Mouse (Mus musculus) spleen, adult 12 weeks (tissue): Measurements from ENCODE around the gene Tchp.

Source experiments
- DNase-seq: peaks from one replicate; pipeline ENCODE4 v3.0.0; 2022; ENCODE audit warnings: low spot score

Gene Tchp

DNA sequence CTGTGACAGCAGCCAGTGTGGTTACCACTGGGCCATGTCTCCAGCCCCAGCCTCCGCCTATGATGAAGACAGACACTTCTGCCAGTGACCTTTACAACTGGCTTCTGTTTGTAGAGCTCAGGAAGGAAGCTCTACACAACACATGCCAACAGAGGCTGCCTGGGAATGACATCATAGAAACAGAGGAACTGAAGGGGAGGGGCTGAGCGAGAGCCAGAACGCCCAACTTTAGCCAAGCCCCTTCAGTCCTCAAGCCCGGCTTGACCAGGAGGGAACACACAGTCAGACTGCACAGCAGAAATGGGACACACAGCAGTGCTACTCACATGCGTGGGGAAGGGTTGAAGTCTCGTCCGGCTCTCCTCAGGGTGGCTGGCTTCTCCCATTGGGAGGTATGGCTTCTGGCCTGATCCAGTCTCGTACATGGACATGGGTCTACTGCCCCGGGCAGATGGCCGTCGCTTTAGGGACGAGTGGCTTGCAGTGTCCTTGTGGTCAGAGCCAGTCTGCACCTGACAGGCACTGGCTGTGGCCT lies 31.2 kb downstream of the Tchp start:
- no peak for DNase-seq

DNA sequence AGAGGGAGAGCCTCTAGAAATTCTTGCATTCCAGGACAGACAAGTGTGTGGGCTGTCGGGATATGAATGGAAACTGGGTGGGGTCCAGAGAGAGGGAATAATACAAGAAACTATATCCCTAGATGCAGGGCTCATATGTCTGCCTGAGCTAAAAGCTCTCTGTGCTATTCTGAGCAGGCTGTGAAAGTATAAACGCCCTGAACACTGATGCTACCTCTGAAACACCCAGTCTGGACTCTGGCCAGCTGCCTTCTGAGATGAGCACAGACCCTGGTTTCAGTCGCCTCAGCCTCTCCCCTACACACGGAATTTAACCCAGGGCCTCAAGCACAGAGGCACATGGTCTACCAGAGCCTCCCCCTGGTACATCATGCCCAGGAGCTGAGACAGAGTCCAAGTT lies 33.0 kb downstream of the Tchp start:
- DNase-seq: no peak

DNA sequence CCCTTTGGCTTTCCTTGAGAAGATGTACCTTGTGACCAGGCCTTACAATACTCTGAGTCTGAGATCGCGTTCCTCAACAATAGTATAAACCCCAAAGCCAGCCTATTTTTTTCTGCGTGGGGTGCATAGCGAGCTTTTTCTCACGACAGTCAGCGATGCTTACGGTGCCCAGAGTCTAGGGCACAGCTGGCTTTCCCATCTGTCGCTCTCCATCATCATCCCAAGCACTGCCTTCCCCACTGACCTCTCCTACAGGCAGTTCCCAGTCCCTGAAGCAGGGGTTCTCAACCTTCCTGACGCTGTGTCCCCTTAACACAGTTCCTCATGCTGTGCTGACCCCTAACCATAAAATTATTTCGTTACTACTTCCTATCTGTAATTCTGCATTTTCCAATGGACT lies 35.0 kb downstream of the Tchp start:
- no peak for DNase-seq

DNA sequence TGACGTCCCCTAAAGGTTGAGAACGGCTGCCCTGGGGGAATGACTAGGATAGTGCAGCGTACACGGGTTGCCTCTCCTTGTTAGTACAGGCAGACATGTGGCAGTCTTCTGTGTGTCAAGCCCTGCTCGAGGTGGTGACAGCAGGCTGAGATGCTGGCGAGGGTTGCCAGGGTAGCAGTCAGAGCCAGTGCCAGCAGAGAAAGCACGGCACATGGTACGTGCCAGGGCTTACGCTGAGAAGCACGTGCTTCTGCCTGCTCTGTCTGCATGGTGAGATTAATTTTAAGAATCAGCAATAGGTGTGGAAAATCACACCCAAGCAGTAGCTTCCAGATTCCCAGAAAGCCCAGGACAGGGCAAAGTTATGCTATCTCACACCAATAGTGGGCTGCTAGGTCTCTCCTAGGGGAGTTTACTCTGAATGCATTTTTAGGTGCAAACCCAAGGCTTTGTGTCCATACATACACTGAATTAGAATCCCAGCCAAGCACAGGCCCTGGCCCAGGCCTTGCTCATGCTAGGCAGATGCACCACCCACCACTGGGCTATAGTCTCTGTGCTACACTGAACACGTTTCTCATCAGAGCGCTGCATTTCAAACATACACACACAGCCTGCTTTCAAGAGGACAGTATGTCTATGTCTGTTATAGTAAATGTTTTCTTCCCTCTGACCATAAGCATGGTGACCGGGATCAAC lies 35.6 kb downstream of the Tchp start:
- DNase-seq: no peak

DNA sequence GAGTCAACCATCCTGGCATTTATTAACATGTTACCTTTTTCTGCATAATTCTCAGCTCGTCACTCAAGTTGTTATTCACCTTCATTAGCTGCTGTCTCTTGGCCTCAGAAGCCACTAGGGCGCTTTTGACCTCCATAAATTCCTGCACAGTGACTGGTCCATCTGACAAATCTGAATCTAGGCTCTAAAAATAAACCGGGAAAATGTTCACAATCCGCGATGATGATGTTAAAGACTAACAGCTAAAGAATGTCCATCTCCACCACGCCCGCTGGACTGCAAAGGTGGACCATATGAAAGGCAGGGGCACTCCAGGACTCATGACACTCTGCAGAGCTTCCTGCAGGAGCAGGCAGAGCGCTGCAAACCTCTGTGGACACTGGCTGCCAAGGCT lies 36.1 kb downstream of the Tchp start:
- DNase-seq: no peak

DNA sequence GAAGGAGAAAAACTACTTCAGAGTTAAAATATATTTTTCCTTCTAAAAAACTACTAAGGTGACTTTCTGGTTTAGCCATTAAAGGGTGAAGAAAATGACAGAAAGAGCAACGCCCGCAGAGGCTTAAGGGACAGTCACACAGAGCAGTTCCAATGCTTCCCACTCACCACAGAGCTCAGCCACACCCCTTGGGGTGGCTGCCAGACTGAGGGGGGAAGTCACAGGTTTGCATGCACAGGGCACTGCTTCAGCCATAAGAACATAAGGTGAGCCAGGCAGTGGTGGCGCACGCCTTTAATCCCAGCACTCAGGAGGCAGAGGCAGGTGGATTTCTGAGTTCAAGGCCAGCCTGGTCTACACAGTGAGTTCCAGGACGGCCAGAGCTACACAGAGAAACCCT lies 38.0 kb downstream of the Tchp start:
- no peak for DNase-seq

DNA sequence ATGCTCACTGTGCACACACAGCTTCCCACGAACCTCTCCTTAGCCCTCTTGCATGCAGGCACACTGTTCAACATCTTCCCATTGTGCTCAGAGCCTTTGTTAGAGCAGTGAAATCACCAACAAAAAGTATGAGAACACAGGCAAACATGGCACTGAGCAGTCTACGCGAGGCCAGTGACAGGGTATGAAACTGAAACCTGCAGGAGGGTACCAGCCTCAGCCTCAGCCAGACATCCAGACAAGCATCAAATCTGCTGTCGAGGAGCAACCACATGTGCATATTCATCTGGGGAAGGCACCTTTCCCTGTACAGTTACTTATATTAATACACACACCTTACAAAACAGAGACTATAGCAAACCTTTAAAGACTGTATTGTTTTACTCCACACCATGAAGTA lies 39.3 kb downstream of the Tchp start:
- no peak for DNase-seq

DNA sequence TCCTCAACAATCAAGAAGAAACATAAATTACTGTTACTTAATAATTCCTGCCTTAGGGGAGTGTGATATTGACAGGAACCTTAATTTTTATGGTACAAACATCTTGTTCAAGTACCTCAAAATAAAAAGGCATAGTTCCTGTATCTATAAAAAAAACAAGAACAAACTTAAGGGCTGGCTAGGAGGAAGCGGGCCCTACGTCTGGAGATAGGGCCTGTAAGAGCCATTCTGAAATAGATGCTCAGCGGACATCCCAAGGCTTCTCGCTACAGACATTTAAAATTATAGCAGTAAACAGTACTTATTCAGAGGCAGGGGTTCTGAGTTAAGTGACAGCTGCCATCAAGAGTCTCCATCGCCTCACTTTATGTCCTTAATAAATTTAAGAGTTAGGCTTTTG lies 40.0 kb downstream of the Tchp start:
- no peak for DNase-seq

DNA sequence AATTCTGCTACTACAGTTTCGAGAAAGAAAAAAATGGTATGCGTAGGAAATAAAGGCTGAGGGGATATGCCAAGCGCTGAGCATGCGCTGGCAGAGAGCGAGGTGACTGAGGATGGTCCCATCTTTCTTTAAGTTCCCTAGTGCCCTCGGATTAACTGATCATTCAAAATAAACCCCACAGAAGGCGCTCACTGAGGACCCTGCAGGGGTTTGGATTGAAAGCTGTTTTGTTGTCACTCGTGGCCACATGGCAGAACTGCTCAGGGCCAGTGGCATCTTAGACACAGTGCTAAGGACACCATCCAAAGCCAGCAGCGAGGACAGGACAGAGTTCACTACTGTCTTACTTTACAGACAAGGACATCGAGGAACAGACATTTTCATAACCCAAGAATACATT lies 42.8 kb downstream of the Tchp start:
- DNase-seq: no peak

DNA sequence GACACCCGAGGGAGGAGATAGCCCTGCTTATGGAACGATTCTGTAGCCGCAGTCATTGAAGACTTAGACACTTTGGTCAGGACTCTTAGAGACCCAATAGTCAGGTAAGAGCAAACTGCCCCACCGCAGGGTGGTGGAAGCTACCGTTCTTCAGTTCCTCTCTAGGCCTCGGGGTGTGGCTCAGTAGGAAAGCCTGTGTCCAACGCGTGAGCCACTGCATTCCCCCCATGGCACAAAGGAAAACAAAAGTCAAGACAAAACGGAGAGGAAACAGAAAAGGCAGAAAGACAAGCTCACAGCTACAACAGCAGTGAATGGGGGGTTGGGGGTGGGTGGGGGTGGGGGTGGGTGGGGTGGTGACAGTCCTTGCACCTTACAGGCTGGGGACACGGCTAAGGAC lies 44.8 kb downstream of the Tchp start:
- no peak for DNase-seq

DNA sequence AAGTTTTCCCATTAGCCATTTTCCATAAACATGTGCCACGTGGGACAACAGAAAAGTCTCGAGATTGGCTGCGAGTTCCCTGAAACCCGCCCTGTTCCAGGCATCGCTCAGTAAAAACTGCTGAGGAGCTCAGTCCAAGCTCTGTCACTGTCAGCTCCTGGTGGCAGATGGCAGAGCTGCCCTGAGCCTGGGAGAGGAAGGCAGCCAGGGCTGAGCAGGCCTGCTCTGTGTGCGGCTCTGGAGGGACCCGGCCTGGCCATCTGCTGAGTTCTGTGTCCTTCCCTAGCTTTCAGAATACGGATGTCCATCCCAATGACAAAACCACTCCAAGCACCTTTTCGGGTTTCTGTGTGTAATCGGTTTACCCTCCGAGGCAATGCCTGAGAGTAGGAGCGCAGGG lies 45.8 kb downstream of the Tchp start:
- no peak for DNase-seq

DNA sequence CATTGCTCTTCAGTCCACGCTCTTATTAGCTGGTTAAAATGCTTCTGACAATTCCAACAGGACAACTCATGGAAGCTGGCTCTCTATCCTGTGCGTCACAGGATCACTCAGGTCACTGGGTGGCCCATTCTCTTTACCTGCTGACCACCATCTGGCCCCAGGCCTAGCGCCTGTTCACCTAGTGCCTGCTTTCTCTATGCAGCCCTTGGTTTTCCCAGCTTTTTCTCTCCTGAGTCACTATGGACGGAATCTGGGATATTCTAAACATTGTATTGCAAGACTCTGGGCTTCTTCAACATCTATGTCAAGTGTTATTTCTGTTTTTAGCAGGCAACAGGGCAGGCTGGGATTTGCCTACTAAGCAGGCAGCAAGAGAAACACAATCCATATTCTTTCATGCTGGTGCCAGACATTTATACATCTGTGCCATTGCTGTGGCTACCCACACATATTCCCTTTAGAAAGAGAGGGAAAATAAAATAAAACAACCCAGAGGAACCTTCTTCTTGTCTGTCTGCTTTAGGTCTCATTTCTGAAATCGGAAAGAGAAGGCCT lies 52.1 kb downstream of the Tchp start:
- DNase-seq: no peak

DNA sequence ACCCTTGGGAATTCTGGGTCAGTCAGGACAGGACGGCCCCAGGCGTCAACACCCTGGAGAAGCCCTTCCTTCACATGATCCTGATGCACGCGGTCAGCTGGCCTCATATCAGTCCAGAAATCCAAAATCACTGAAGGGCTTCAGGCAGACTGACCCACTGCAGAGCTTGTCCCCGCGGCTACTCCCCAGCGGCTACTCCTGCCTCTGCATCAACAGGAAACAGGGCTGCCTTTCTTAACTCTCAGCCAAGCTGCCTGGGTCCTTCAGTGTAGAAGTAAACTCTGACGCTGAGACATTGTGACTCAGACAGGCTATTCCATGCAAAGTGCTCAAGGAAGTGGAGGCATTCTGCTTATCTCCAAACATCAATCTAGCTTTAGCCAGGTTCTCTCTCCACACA lies 54.4 kb downstream of the Tchp start:
- no peak for DNase-seq

DNA sequence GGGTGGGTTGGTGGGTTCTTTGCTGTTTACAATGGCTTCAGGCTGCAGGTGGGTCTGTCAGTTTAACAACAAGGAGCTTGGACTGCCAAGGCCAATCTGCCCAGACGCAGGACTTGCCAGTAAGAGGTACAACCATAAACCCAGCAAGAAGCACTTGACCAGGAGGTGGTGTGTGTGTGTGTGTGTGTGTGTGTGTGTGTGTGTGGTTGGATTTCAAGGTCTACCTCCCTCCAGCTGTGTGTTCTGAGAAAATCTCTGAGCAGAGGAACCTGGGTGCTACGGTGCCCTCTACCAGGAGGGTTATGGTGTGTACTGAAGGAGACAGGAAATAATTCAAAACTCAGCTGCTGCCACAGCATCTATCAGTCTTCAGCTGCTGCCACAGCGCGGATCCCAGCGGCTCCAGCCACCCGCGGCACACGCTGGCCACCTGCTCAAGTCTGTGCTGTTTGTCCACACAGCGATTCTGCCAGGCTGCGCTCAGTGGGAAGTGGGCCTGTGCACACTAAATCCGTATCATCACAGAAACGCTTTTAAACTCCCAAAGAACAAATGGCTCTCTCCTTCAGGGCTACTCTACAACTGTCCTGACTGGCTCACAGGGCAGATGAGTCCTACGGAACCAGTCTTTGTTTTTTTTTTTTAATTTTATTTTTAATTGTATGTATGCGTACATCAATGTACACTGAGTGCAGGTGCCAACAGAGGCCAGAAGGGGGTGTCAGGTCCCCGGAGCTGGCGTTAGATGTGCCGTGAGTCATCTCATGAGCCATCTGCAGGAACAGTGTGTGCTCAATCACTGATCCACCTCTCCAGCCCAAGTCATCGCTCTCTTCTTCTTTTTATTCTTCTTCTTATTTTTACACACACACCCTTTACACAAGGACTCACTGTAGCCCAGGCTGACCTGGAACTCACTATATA lies 57.5 kb downstream of the Tchp start:
- no peak for DNase-seq

DNA sequence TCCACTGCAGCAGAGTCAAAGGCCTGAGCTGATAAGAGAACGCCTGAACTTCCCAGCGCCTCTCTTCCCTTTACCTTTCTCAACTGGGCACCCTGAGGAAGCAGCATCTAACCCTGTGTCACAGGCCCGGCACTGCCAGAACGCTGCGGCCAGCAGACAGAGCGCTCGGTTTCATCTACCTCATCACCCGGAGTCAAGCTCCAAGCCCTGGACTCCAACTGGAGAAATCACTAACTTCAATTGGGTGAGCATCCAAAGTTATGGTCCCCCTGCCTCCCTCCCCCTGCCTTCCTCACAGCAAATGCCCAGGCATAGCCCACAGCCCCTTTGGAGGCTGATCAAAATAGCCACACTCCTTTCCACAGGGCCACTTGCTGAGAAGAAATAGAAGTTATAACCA lies 59.1 kb downstream of the Tchp start:
- DNase-seq: no peak

DNA sequence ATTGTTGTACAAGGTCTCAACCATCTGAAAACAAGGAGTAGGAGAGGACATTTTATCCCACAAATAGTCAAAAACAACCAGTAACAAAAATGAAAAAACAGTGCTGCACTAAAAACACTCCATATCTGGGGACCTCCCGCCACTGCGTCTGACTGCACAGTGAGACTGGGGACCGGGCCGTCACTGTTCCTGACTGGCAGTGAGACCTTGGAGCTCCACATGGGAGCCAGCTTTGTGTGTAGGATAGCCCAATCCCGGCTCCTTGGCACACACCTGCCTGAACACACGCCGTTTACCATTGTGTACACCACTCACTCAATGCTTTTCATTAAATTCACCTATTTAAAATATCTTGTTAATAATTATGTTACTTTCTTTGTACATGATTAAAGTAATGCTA lies 59.6 kb downstream of the Tchp start:
- no peak for DNase-seq

DNA sequence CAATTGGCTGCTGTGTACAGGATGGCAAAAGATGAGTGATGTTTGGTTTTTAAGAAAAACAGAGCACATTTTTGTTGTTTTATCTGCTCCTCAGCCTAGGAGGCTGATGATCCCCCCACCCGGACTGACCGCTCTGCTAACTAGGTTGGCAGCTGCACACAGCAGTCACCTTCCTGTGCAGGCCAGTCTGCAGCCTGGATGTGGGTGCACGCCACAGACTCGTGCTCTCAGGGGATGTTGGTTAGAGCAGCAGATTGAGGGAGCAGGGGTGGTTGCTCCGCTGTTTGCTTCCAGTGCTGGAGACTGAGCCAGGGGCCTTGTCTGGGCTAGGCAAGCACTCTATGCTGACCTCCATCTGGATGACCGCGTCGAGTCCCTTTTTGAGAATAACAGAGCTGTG lies 62.2 kb downstream of the Tchp start:
- DNase-seq: no peak

DNA sequence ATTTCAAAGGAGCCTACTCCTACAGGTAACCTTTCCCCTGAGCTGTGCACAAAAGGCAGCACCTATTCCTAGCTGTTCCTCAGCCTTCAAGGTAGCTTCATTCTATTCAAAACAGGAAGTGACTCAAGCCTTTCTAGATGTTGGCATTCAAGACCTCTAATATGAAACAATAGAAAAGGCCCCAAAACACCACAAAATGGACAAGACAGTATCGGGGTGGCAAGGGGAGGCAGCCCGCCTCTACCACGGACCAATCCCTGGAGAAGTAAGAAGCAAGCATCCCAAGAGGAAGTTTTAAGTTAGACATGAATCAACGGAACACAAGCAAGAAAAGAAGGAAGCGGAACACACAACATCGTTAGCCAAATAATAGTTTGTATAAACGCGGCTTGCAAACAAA lies 64.2 kb downstream of the Tchp start:
- no peak for DNase-seq
